Mouse (Mus musculus) cerebellum, adult 2 months (tissue): Measurements from ENCODE around the gene 4833427G06Rik.

Experiments used
- CTCF ChIP-seq: fragments of 200-500 bp; IDR thresholded peaks from 2 replicates; pipeline ENCODE4 v1.5.1; 2011; ENCODE audit warnings: low read depth, mild to moderate bottlenecking, control low read depth, low read length, moderate library complexity, borderline replicate concordance; ENCODE audit not compliant: insufficient read depth
- POLR2A ChIP-seq: fragments of 200-500 bp; IDR thresholded peaks from 2 replicates; pipeline ENCODE4 v1.6.1; 2011; ENCODE audit warnings: low read length, control low read depth, borderline replicate concordance; ENCODE audit not compliant: insufficient read depth

DNA sequence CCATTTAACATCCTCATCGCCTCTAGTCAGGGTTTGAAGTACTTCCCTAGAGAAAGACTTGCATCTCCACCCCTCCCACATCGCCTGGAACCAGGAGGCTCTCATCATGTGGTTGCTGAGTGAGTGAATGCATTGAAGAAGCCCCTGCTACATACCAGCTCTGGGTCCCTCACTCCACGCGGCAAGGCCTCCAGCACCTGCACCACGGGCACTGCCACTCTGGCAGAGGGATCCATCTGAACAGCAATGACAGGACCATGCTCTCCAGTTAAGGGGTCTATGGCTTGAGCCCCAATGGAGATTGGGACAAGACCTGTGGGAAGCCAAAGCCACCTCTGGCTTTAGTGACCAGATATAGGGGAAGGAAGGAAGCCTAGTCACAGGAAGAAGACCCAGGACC lies 45.4 kb upstream of the 4833427G06Rik start:
- TF ChIP-seq CTCF (no peak), POLR2A (no peak)
